ENCODE assay signal across 12 mouse cellular contexts in genomic region chr13:30003169-30003568, GRCm38 (mm10). TPM values are rescaled to one million over a fixed set of nuclear protein-coding genes. Genes with fewer than 3 reads are reported as not detected.
DNase-seq lines count a peak whose midpoint lies in the region; ATAC-seq lines count a peak whose summit lies in the region.
"Had no signal": no experiment of that assay in that cellular context is flagged by ENCODE, and none has a peak within 500 bp of the region (broad histone marks: within the 10 kb centered on the region; RNA-seq: fewer than 3 reads in every experiment).

No protein-coding gene starts in this region.

- H3K27ac ChIP-seq in heart, embryonic 16.5 days (ENCODE audit: low read length), result no peak overlapping the region

- no peak for ATAC-seq in heart, embryonic 16.5 days (replicated peaks; ENCODE audit: extremely low read depth, insufficient read depth, low FRiP score)
- ATAC-seq in megakaryocyte, adult 5-6 weeks (ENCODE audit: poor library complexity, severe bottlenecking), result peak; percentile 97
- ATAC-seq: Patski had no signal

- H3K27me3 ChIP-seq in heart, embryonic 16.5 days (ENCODE audit: control insufficient read depth, insufficient read depth, low read length), result no peaks in the 10 kb centered on the region
- H3K27me3 ChIP-seq: Patski had no signal

- H3K9ac ChIP-seq in heart, embryonic 16.5 days (ENCODE audit: low read length), result no peak overlapping the region

- peak overlapping the region; percentile 24; the same call in 1 of the 2 replicates for H3K4me2 ChIP-seq in heart, embryonic 16.5 days (ENCODE audit: low read depth, low read length)

- H3K4me1 ChIP-seq in heart, embryonic 16.5 days (ENCODE audit: control insufficient read depth, insufficient read depth, low read length), result peaks cover 9% of the 10 kb centered on the region

- no peaks in the 10 kb centered on the region for H3K36me3 ChIP-seq in heart, embryonic 16.5 days (ENCODE audit: control insufficient read depth, insufficient read depth)

- no peak overlapping the region for H3K4me3 ChIP-seq in heart, embryonic 16.5 days (ENCODE audit: low read length)
- H3K4me3 ChIP-seq: erythroblast, embryonic 14.5 days had no signal

- 48% methylated on average over 11 of the region's 11 CpGs for WGBS in heart, embryonic 16.5 days

- no peak for DNase-seq in heart, postnatal 4 days
- DNase-seq in B cell, adult 2 months, result peak; percentile 75 to 79
- DNase-seq in cerebellum, adult 11 months, result peak; percentile 74
- DNase-seq in right cerebral cortex, postnatal 4 days, result no peak
- DNase-seq in adrenal gland, adult 8-10 months, result no peak
- DNase-seq in urinary bladder, postnatal 25 days (ENCODE audit: low spot score), result no peak
- DNase-seq: kidney, postnatal 36 days; lung, adult 2 months had no signal

- H3K9me3 ChIP-seq in heart, embryonic 16.5 days (replicated peaks; ENCODE audit: control insufficient read depth, low read length), result no peaks in the 10 kb centered on the region

RNA-seq across cellular contexts. Expression of gene E2f3, which starts 17.3 kb away (rescaled TPM):
- polyA plus RNA-seq in heart, embryonic 16.5 days (2015; fragmentation: Nextera tagmentation; extraction: Ambion mirVana), result 7.1 and 8.0 TPM in 2 replicates
- total RNA-seq in heart, postnatal 4 days (2021), result 10 to 100 TPM; 15.9 to 18.4 TPM
- total RNA-seq in megakaryocyte, adult 5-6 weeks (2015), result 7.3 and 7.5 TPM in 2 replicates
- total RNA-seq in megakaryocyte, adult 5-6 weeks (2017), result 5.4 TPM in 2 replicates
- total RNA-seq in adrenal gland, adult 8-10 months (2022), result 10 to 100 TPM in 3 of 4 experiments, 1 to 10 TPM in 1; 9.4 to 10.8 (median 10.4) TPM

Comparison
In these comparisons a context has a peak if more than half of its experiments do, and no peak if none do; other contexts are left out.
1. DNase-seq: peak in B cell, adult 2 months (2 of 2) and cerebellum, adult 11 months (single experiment); none in heart, postnatal 4 days (single experiment), right cerebral cortex, postnatal 4 days (single experiment), adrenal gland, adult 8-10 months (single experiment) and urinary bladder, postnatal 25 days (single experiment).